Mouse (Mus musculus) bone marrow macrophage, adult 2 months (primary cell): ENCODE measurements around the gene Cdk1. TPM values are rescaled to one million over a fixed set of nuclear protein-coding genes. Genes with fewer than 3 reads are reported as not detected.

ENCODE experiments used
- H3K27ac ChIP-seq: 2 replicates; pipeline ENCODE4 v1.5.1; 2012; ENCODE audit warnings: low read depth, low read length; ENCODE audit not compliant: insufficient read depth
- H3K4me1 ChIP-seq: 2 replicates; pipeline ENCODE4 v1.6.1; 2012; ENCODE audit warnings: low read length; ENCODE audit not compliant: control insufficient read depth, insufficient read depth
- H3K4me3 ChIP-seq: 2 replicates; pipeline ENCODE4 v1.5.1; 2012; ENCODE audit warnings: mild to moderate bottlenecking, low read length, moderate library complexity; ENCODE audit not compliant: insufficient read depth
- CTCF ChIP-seq: IDR thresholded peaks from 2 replicates; pipeline ENCODE4 v1.5.1; 2012; ENCODE audit warnings: low read depth, mild to moderate bottlenecking, low read length, moderate library complexity
- POLR2A ChIP-seq: IDR thresholded peaks from 2 replicates; pipeline ENCODE4 v1.6.1; 2012; ENCODE audit warnings: mild to moderate bottlenecking, low read depth, low read length, borderline replicate concordance
- polyA plus RNA-seq: library from polyadenylated mRNA; stranded (reverse); fragments of >200 nt; gene quantifications from 2 replicates; pipeline ENCODE4 v1.2.4, GENCODE M21; 2012; ENCODE audit not compliant: missing spikeins, insufficient read depth, insufficient read length

Gene Cdk1
- 86.3 and 92.4 TPM in 2 replicates for polyA plus RNA-seq

- H3K4me3 ChIP-seq: peak within 1 kb of the TSS; percentile 94
- no peak for TF ChIP-seq POLR2A
- no peak for TF ChIP-seq CTCF
- peak within 1 kb of the TSS; percentile 71 for H3K27ac ChIP-seq
Measured at GRCm38 (mm10) chr10:69352212-69353085, at the start of gene Cdk1. TSS of gene Cdk1 (minus strand) at chr10:69352938.

DNA sequence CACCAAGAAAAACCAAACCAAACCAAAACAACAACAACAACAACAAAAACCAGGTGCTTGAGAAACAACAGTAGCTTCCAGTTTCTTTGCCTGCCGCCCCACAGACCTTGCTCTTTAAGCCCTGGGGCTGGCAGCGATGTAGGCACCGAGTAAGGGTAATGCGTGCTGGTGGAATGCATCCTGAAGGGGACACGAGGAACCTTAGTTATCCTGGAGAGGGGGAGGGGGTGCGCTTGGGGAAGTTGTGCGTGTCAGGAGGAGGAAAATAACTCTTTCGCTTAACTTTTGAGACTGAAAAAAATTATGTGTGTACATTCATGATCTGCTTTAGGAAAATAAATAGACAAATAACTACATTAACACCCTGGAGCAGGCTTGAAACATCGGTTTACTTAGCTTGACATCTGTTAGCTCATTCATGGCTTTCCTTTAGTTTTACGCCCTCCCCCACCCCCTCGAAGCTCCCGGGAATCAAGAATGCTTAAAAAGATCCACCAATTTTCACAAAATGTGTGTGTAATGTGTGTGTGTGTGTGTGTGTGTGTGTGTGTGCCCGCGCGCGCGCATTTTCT, 47.2 kb upstream of the Cdk1 start:
- Histone ChIP-seq H3K4me1 (no peaks in the 10 kb centered on the region), H3K4me3 (no peak overlapping the region), H3K27ac (no peak overlapping the region)
- no peak for TF ChIP-seq POLR2A
- TF ChIP-seq CTCF: no peak

More at GRCm38 (mm10) chr10:69352212-69353085, at the start of gene Cdk1:
- H3K4me1 ChIP-seq: peaks cover 7% of the 10 kb centered on the region

DNA sequence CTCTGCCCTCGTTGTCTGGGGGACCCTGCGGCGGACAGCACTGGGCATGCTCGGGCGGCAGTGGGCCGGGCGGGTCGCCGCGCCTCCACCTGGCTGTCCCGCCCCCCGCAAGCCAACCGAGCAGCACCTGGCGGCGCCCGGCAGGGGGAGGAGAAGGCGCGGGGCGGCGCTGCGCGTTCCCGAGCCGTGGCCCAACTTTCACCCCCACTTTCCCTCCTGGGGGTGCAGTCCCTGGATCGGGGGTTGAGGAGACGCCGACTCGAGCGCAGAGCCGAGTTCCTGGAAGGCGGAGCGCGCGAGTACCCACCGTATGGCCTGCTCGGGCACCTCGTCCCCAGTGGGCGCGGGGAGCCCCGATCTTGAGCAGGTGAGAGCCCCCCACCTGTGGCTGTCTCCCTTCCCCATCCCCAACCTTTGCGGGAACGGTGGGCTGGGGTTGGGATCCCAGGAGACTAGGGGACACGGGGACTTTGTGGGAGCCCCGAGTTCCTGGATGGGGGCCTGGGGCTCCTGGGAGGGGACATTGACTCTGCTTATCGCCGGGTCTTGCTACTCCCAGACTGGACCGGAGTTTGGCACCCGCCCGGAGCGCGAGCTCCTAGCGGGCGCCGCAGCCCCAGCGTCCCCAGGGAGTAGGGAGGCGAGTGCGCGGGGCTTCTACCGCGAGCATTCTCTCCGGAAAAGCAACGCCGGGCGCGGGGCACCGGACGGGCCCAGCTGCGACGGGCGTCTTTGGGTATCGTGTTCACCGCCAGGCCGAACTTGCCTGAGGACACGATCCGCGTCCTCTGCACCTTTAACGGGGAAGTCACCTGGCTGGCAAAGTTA, 46.2 kb upstream of the Cdk1 start, which contains the start of gene Ank3:
Gene Ank3, plus strand, starts transcription at position 11 of the 828 bp plus-strand sequence.
- Histone ChIP-seq H3K27ac (no peak within 1 kb of the TSS), H3K4me3 (peak within 1 kb of the TSS; percentile 44), H3K4me1 (no peaks in the 10 kb centered on the region)
- no peak for TF ChIP-seq POLR2A

GRCm38 (mm10) chr10:69398197-69398762, 45.5 kb upstream of the Cdk1 start:
- no peak overlapping the region for H3K27ac ChIP-seq
- TF ChIP-seq POLR2A (no peak), CTCF (no peak)
- peak overlapping the region; percentile 44; the same call in 1 of the 2 replicates for H3K4me3 ChIP-seq
- no peaks in the 10 kb centered on the region for H3K4me1 ChIP-seq

- no peaks in the 10 kb centered on the region for H3K4me1 ChIP-seq
- H3K27ac ChIP-seq: no peak overlapping the region
- TF ChIP-seq POLR2A (no peak), CTCF (no peak)
- no peak overlapping the region for H3K4me3 ChIP-seq
Measured at GRCm38 (mm10) chr10:69389511-69389910, 36.8 kb upstream of the Cdk1 start.

DNA sequence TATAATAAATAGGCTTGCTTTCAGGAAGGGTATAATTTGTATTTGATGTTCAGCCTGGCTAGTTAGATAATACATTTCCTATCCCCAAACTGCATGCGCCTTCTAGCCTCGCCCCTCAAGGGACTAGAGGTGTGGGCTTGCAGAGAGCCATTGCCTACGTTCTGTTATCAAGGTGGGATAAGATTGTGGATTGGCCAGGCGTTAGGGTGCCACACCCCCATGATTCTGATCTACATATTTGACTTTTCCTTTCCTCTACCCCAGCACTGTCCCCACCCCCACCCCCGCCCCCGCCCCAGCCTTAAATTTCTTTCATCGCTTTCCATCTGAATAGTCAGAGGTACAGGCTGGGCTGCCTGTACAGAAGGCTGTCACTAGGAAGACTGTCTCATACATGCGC, 34.0 kb upstream of the Cdk1 start:
- Histone ChIP-seq H3K4me1 (no peaks in the 10 kb centered on the region), H3K27ac (no peak overlapping the region), H3K4me3 (no peak overlapping the region)
- TF ChIP-seq POLR2A (no peak), CTCF (no peak)

- H3K27ac ChIP-seq: no peak overlapping the region
- H3K4me3 ChIP-seq: no peak overlapping the region
- TF ChIP-seq CTCF: no peak
- TF ChIP-seq POLR2A: no peak
- H3K4me1 ChIP-seq: no peaks in the 10 kb centered on the region
Measured at GRCm38 (mm10) chr10:69385136-69385535, 32.4 kb upstream of the Cdk1 start.

GRCm38 (mm10) chr10:69384640-69385039, 31.9 kb upstream of the Cdk1 start:
- H3K27ac ChIP-seq: no peak overlapping the region
- no peak overlapping the region for H3K4me3 ChIP-seq
- no peaks in the 10 kb centered on the region for H3K4me1 ChIP-seq
- TF ChIP-seq CTCF (no peak), POLR2A (no peak)

- TF ChIP-seq CTCF (no peak), POLR2A (no peak)
- H3K27ac ChIP-seq: no peak overlapping the region
- H3K4me3 ChIP-seq: no peak overlapping the region
- H3K4me1 ChIP-seq: no peaks in the 10 kb centered on the region
Measured at GRCm38 (mm10) chr10:69383186-69383585, 30.4 kb upstream of the Cdk1 start.

DNA sequence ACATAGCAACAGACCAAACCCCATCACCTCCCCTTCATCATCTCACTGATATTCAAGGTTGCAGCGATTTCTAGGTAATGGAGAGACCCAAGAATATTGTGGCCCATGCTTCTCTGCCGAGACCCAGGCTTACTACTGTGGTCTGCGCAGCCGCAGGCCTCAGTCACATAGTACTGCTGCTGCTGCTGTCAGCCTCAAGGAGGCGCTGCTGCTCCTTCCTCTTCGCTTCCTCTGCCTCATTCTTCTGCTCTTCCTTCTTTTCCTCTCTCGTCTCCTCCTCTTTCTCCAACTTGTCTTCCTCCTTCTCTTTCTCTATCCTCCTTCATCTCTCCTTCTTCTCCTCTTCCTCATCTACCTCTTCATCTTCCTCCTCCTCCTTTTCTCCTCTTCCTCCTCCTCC, 22.4 kb upstream of the Cdk1 start:
- TF ChIP-seq CTCF (no peak), POLR2A (no peak)
- Histone ChIP-seq H3K4me1 (no peaks in the 10 kb centered on the region), H3K4me3 (no peak overlapping the region), H3K27ac (no peak overlapping the region)
